8 mouse cellular contexts compared by ENCODE assay signal in genomic region chr10:62792177-62793090, GRCm38 (mm10). TPM values are rescaled to one million over a fixed set of nuclear protein-coding genes. Genes with fewer than 3 reads are reported as not detected.
DNase-seq lines count a peak whose midpoint lies in the region; ATAC-seq lines count a peak whose summit lies in the region.

Ccar1 (minus strand) TSS chr10:62792286.

- peak within 1 kb of the TSS; percentile 98 for H3K27ac ChIP-seq in hindbrain, embryonic 14.5 days

- WGBS in hindbrain, embryonic 14.5 days = 3% methylated on average over 55 of the region's 55 CpGs

- H3K36me3 ChIP-seq in hindbrain, embryonic 14.5 days (replicated peaks; ENCODE audit: control insufficient read depth, insufficient read depth) = peaks cover 30% of the 10 kb centered on the region

- peak; percentile 98 for DNase-seq in R1 (ENCODE audit: low read depth, low spot score)
- peak; percentile 99 to 100 for DNase-seq in cerebellum, postnatal 25 days
- DNase-seq in frontal cortex, postnatal 25 days (ENCODE audit: low spot score in 2 of 2) = peak; percentile 97 to 98
- DNase-seq in hindbrain, embryonic 14.5 days (ENCODE audit: low spot score) = peak; percentile 100
- DNase-seq in layer of hippocampus, postnatal 36 days = peak; percentile 98 to 99
- peak; percentile 99 for DNase-seq in lung, postnatal 36 days
- DNase-seq in retina, postnatal 1 day = peak; percentile 99
- DNase-seq in urinary bladder, adult 18-20 months (ENCODE audit: low spot score in 2 of 2) = peak; percentile 97 to 98

- H3K4me1 ChIP-seq in hindbrain, embryonic 14.5 days (replicated peaks; ENCODE audit: control insufficient read depth, insufficient read depth, low read length) = peaks cover 12% of the 10 kb centered on the region; the same call in 1 of the 2 replicates

- H3K27me3 ChIP-seq in hindbrain, embryonic 14.5 days (ENCODE audit: control insufficient read depth, insufficient read depth, low read length) = no peaks in the 10 kb centered on the region

- H3K4me3 ChIP-seq in hindbrain, embryonic 14.5 days (replicated peaks; ENCODE audit: low read length) = peak within 1 kb of the TSS; percentile 87

- peak within 1 kb of the TSS; percentile 90 for H3K9ac ChIP-seq in hindbrain, embryonic 14.5 days

- peak; percentile 98 for ATAC-seq in hindbrain, embryonic 14.5 days (ENCODE audit: low FRiP score)

- peak within 1 kb of the TSS; percentile 75 for H3K4me2 ChIP-seq in hindbrain, embryonic 14.5 days (replicated peaks)

- no peaks in the 10 kb centered on the region for H3K9me3 ChIP-seq in hindbrain, embryonic 14.5 days (ENCODE audit: control insufficient read depth, low read length)

RNA-seq across cellular contexts. Expression of gene Ccar1, which starts in this region (rescaled TPM):
- polyA plus RNA-seq in hindbrain, embryonic 14.5 days (2014; fragmentation: Nextera tagmentation; extraction: Ambion mirVana) = 93.0 and 96.0 TPM in 2 replicates
- total RNA-seq in layer of hippocampus, postnatal 36 days (2021) = 10 to 100 TPM; 54.6 to 73.1 TPM

Comparison
In these comparisons a context has a peak if more than half of its experiments do, and no peak if none do; other contexts are left out.
1. Peak in every context shown above with its lines: DNase-seq, ATAC-seq, H3K4me3 ChIP-seq and H3K27ac ChIP-seq.